Mouse (Mus musculus) kidney, adult 2 months (tissue): ENCODE results near the gene Gpc1. TPM values are rescaled to one million over a fixed set of nuclear protein-coding genes. Genes with fewer than 3 reads are reported as not detected.

ENCODE experiments used
- DNase-seq: peaks from one replicate; pipeline ENCODE4 v3.0.0; 2021
- H3K27ac ChIP-seq: fragments of 200-500 bp; 2 replicates; pipeline ENCODE4 v1.5.1; 2012; ENCODE audit warnings: low read depth, low read length, control low read depth, inconsistent platforms; ENCODE audit not compliant: insufficient read depth
- H3K27me3 ChIP-seq: fragments of 200-500 bp; replicated peaks from 2 replicates; pipeline ENCODE4 v1.6.1; 2012; ENCODE audit warnings: mild to moderate bottlenecking, moderate library complexity, low read length, inconsistent platforms; ENCODE audit not compliant: control insufficient read depth, insufficient read depth
- H3K36me3 ChIP-seq: fragments of 200-500 bp; 2 replicates; pipeline ENCODE4 v1.6.1; 2012; ENCODE audit warnings: mild to moderate bottlenecking, moderate library complexity, low read length, inconsistent platforms; ENCODE audit not compliant: control insufficient read depth, insufficient read depth
- H3K4me1 ChIP-seq: fragments of 200-500 bp; 2 replicates; pipeline ENCODE4 v1.6.1; 2011; ENCODE audit warnings: low read length; ENCODE audit not compliant: control insufficient read depth, insufficient read depth
- H3K4me3 ChIP-seq: fragments of 200-500 bp; 2 replicates; pipeline ENCODE4 v1.5.1; 2011; ENCODE audit warnings: mild to moderate bottlenecking, low read depth, low read length, control low read depth; ENCODE audit not compliant: insufficient read depth
- CTCF ChIP-seq: fragments of 200-500 bp; conservative IDR thresholded peaks from 2 replicates; pipeline ENCODE4 v1.5.1; 2011; ENCODE audit warnings: low read depth, mild to moderate bottlenecking, control low read depth, low read length, moderate library complexity, mixed read lengths; ENCODE audit not compliant: insufficient read depth, insufficient read length
- POLR2A ChIP-seq: fragments of 200-500 bp; IDR thresholded peaks from one replicate; pipeline ENCODE4 v1.6.1; 2011; ENCODE audit warnings: low read depth, low read length, control low read depth
- WGBS: fragments of 180-500 bp; shearing (Covaris S2); methylation state at CpG from one replicate; pipeline ENCODE4 v1.1.7; 2018; 5-methylcytosine and 5-hydroxymethylcytosine counted together
- polyA plus RNA-seq: library from polyadenylated mRNA; depleted of rRNA; stranded (reverse); fragments of >200 nt; gene quantifications from 2 replicates; pipeline ENCODE4 v1.2.3, GENCODE M21; 2012

Gene Gpc1
- polyA plus RNA-seq, 1 experiment, result 21.8 TPM

GRCm38 (mm10) chr1:92809621-92810020, 21.8 kb upstream of the Gpc1 start:
- H3K27ac ChIP-seq, result no peak overlapping the region
- DNase-seq, result no peak
- no peaks in the 10 kb centered on the region for H3K36me3 ChIP-seq
- H3K27me3 ChIP-seq, result no peaks in the 10 kb centered on the region
- 84% methylated on average over 4 of the region's 4 CpGs for WGBS
- H3K4me3 ChIP-seq, result no peak overlapping the region
- no peak for TF ChIP-seq CTCF
- no peak for TF ChIP-seq POLR2A
- H3K4me1 ChIP-seq, result no peaks in the 10 kb centered on the region

GRCm38 (mm10) chr1:92814319-92814718, 17.1 kb upstream of the Gpc1 start:
- H3K36me3 ChIP-seq, result no peaks in the 10 kb centered on the region
- no peaks in the 10 kb centered on the region for H3K4me1 ChIP-seq
- no peak overlapping the region for H3K4me3 ChIP-seq
- no peak overlapping the region for H3K27ac ChIP-seq
- DNase-seq, result no peak
- no peak for TF ChIP-seq POLR2A
- H3K27me3 ChIP-seq, result no peaks in the 10 kb centered on the region
- WGBS, result 67% methylated on average over 5 of the region's 5 CpGs

- no peak overlapping the region for H3K4me3 ChIP-seq
- no peaks in the 10 kb centered on the region for H3K4me1 ChIP-seq
- 41% methylated on average over 9 of the region's 9 CpGs for WGBS
- H3K36me3 ChIP-seq, result no peaks in the 10 kb centered on the region
- H3K27me3 ChIP-seq, result no peaks in the 10 kb centered on the region
- H3K27ac ChIP-seq, result no peak overlapping the region
- TF ChIP-seq CTCF, result no peak
- TF ChIP-seq POLR2A, result no peak
- DNase-seq, result no peak
Measured at GRCm38 (mm10) chr1:92815100-92815499, 16.3 kb upstream of the Gpc1 start.

GRCm38 (mm10) chr1:92815756-92816294, 15.6 kb upstream of the Gpc1 start:
- H3K4me3 ChIP-seq, result no peak overlapping the region
- no peak for DNase-seq
- TF ChIP-seq CTCF, result no peak
- no peak for TF ChIP-seq POLR2A
- no peaks in the 10 kb centered on the region for H3K36me3 ChIP-seq
- H3K27me3 ChIP-seq, result no peaks in the 10 kb centered on the region
- H3K4me1 ChIP-seq, result no peaks in the 10 kb centered on the region
- no peak overlapping the region for H3K27ac ChIP-seq
- 71% methylated on average over 5 of the region's 5 CpGs for WGBS

- Histone ChIP-seq H3K4me1 (no peaks in the 10 kb centered on the region), H3K4me3 (peak overlapping the region; percentile 33; the same call in 1 of the 2 replicates), H3K27me3 (no peaks in the 10 kb centered on the region), H3K27ac (no peak overlapping the region), H3K36me3 (no peaks in the 10 kb centered on the region)
- 12% methylated on average over 13 of the region's 13 CpGs for WGBS
- no peak for DNase-seq
- no peak for TF ChIP-seq POLR2A
Measured at GRCm38 (mm10) chr1:92830626-92831187, 738 bp upstream of the Gpc1 start.

- 8% methylated on average over 62 of the region's 62 CpGs for WGBS
- TF ChIP-seq POLR2A (no peak), CTCF (no peak)
- Histone ChIP-seq H3K4me1 (no peaks in the 10 kb centered on the region), H3K27ac (no peak overlapping the region), H3K4me3 (peak overlapping the region; percentile 69), H3K36me3 (no peaks in the 10 kb centered on the region), H3K27me3 (no peaks in the 10 kb centered on the region)
- peak; percentile 20 for DNase-seq
Measured at GRCm38 (mm10) chr1:92832011-92833010, 866 bp downstream of the Gpc1 start.
